Mouse (Mus musculus): ENCODE data around the gene Tmem38a. TPM values are rescaled to one million over a fixed set of nuclear protein-coding genes. Genes with fewer than 3 reads are reported as not detected.

The Tmem38a gene
- total RNA-seq (2023): 22.8 and 23.8 TPM in 2 replicates

DNA sequence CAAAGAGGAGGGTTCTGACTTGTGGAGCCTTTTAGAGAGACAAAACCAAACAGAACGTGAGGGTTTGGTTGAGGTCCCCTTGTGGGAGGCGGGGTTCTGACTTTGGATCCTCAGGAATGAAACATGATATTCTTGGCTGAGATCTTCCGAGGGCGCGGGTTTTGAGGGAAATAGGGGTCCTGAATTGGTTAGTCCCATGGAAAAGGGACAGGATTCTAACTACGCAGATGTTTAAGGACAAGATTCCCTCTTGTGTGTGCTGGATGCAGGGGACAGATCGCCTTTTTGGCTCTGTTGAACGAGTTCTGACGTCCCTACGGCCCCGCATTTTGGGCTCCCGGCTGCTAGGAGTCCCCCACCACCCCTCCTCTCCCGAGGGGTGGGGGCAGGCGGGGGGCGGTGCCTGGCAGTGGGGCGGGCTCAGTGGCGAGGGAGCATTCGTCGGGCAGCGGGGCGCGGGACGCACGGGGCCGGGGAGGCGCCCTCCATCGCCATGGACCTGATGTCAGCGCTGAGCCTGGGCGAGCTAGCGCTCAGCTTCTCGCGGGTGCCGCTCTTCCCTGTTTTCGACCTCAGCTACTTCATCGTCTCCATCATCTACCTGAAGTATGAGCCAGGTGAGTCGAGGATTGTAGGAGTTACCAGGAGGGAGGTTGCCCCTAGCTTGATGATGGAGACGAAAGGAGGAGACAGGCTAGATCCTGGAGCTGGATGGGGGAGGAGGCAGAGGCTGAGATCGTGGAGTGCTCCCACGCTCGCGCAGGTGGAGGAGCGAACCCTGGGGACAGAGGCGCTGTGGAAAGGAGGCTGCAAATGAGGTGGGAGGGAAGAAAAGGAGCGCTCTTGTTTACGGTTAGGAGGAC, at the start of gene Tmem38a:
TSS of gene Tmem38a (plus strand) at position 445 of the 863 bp plus-strand sequence.

DNA sequence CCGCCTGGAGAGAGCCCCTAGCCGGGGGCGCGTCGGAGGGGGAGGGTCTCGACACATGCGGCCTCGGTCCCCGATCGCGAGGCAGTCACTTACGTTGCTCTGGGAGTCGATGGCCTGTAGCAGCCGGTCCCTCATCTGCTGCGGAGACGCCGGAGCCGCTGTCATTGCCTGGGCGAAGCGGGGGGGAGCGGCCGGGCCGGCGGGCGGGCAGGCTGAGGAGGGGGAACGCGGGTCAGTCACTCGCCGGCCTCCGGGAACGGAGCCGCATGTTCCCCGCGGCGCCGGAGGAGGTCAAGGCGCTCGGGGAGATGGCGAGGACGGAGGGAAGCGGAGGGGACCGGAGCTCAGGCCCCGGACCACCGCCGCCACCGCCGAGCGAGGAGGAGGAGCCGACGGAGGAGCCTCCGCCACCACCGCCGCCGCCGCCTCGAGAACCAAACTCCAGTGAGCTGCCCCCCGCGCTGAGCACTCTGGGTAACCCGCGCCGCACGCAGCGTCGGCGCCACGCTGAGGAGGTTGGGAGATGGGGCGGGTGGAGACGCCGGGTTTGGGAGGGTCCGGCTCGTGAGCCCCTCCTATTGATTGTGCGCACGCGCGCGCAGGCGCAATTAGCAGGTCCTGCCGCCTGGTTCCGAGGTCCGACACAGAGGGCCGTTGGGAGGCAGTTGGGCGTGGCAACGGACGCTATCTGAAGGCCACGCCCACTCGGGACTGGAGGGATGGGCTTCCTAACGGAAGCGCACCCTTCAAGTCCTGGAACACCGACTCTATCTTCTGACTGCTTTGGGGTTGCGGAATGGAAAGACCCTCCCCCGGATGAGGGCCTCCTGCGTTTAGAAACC, 23.8 kb upstream of the Tmem38a start, which contains the start of gene Med26:
TSS of gene Med26 (minus strand) at position 469 of the 842 bp plus-strand sequence.

DNA sequence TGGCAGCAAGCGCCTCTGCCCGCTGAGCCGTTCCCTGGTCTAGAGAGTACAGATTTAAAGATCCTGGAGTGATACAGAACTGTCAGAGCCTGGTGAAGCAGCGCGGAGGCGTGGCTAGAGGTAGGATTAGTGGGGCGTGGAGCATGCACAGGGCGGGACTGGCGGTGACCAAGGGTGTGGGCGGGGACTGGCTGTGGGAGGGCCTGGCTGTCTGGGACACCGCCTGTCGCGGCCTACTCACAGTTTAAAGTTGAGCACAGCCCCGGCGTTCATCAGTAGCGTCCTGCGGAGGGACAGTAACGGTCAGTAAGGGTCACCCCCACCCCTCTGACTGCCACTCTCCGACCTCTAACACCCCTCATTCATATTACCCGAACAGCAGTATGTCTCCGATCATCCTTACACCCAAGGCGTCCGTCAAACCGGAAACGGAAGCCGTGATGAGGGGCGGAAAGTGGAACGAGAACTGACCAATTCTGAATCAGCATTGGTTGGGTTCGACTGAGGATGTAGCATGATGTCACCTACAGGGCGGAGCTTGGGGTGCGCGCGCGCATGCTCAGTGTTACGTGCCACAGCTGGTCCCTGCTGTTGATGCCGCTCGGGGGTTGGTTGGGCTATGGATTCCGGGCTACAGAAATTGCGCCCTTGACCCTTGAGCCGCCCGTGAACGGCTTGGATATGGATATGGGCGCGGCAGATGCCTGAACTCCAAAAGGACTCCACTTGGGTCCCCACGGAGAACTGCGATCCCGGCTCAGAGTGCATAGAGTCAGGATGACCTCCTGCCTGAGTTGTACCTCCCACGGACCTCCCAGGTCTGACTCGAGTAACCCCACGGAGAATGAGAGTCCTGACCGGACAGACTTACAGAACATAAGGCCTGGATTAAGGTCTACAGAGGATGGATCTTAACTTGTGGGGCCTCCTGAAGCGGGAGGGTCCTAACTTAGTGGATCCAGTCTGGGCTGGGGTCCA, 933 bp upstream of the Tmem38a start, which contains the start of gene Smim7:
TSS of gene Smim7 (minus strand) at position 456 of the 978 bp plus-strand sequence.

Other genes starting within 250 kb of the Tmem38a start
- 46.0 and 60.4 TPM in 2 replicates for gene Eps15l1, start 150.6 kb upstream of the Tmem38a start, total RNA-seq (2023)
- not detected in 2 replicates for gene Calr3, start 128.2 kb upstream of the Tmem38a start, total RNA-seq (2023)
- 0.79 and 1.6 TPM in 2 replicates for gene 1700030K09Rik, start 128.2 kb upstream of the Tmem38a start, total RNA-seq (2023)
- gene Cherp, start 96.8 kb upstream of the Tmem38a start, total RNA-seq (2023): 62.2 and 65.7 TPM in 2 replicates
- 147 and 157 TPM in 2 replicates for gene Slc35e1, start 79.4 kb upstream of the Tmem38a start, total RNA-seq (2023)
- 13.2 and 16.7 TPM in 2 replicates for gene Med26, start 23.8 kb upstream of the Tmem38a start, total RNA-seq (2023)
- 117 and 121 TPM in 2 replicates for gene Smim7, start 967 bp upstream of the Tmem38a start, total RNA-seq (2023)
- gene Nwd1, start 74.7 kb downstream of the Tmem38a start, total RNA-seq (2023): 0.41 and 0.47 TPM in 2 replicates
- gene Sin3b, start 151.2 kb downstream of the Tmem38a start, total RNA-seq (2023): 157 and 174 TPM in 2 replicates
- 1.1 and 1.4 TPM in 2 replicates for gene F2rl3, start 189.8 kb downstream of the Tmem38a start, total RNA-seq (2023)

Data from neutrophil, adult 65 days (primary cell).